Mouse (Mus musculus): ENCODE results near the gene Gm20835.
"Not testable (repeated sequence)": the region's sequence is repeated elsewhere in the genome, so short reads cannot be mapped to it uniquely, and the experiment has no call there.

Gm20835 gene

DNA sequence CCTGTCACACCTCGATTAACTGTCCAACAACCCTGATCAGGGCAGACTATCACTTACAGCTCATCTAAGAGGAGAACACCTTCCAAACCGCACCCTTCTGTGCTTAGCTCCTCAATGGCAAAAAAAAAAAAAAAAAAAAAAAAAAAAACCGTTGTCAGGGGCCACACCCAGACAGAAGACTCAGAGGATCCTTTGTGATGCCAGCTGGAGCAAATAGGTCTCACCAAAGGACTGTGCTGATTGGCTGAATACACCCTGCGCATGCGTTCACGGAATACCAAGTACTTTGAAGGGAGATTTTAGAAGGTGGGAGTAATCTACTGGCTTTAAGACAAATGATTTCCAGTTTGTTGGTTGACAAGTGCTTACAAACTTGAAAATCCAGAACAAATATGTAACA is at the start of gene Gm20835:
Gene Gm20835, minus strand, starts transcription at position 101 of the 400 bp plus-strand sequence.
- DNase-seq = not testable (repeated sequence)

Measured in thymus, postnatal 4 days (tissue).